Mouse (Mus musculus) liver, embryonic 11.5 days (tissue): Measurements from ENCODE around the gene Zbtb40. TPM values are rescaled to one million over a fixed set of nuclear protein-coding genes. Genes with fewer than 3 reads are reported as not detected.

ENCODE experiments used
- ATAC-seq: fragments of 200-750 bp; cut with Nextera tagmentation; replicated peaks from 2 replicates; pipeline ENCODE4 v1.8.0; 2017; ENCODE audit warnings: moderate number of reproducible peaks, mild to moderate bottlenecking, moderate TSS enrichment, moderate library complexity; ENCODE audit not compliant: low FRiP score
- DNase-seq: peaks from one replicate; pipeline ENCODE4 v3.0.0-alpha.2; 2017; ENCODE audit warnings: low spot score
- H3K27ac ChIP-seq: fragments of 300-500 bp; sonication (generic); 2 replicates; pipeline ENCODE4 v1.5.1; 2014; ENCODE audit warnings: mild to moderate bottlenecking, low read depth, low read length, control low read depth
- H3K27me3 ChIP-seq: fragments of 300-500 bp; sonication (generic); replicated peaks from 2 replicates; pipeline ENCODE4 v1.6.1; 2014; ENCODE audit warnings: low read length, mixed read lengths; ENCODE audit not compliant: control insufficient read depth, insufficient read depth
- H3K36me3 ChIP-seq: fragments of 300-500 bp; sonication (generic); 2 replicates; pipeline ENCODE4 v1.6.1; 2014; ENCODE audit warnings: mild to moderate bottlenecking, low read length, moderate library complexity, mixed read lengths; ENCODE audit not compliant: control insufficient read depth, insufficient read depth
- H3K4me1 ChIP-seq: fragments of 300-500 bp; sonication (generic); replicated peaks from 2 replicates; pipeline ENCODE4 v1.6.1; 2014; ENCODE audit warnings: low read length, mixed read lengths; ENCODE audit not compliant: control insufficient read depth, insufficient read depth
- H3K4me2 ChIP-seq: fragments of 300-500 bp; sonication (generic); 2 replicates; pipeline ENCODE4 v1.6.1; 2014; ENCODE audit warnings: mild to moderate bottlenecking, control low read depth, moderate library complexity
- H3K4me3 ChIP-seq: fragments of 300-500 bp; sonication (generic); 2 replicates; pipeline ENCODE4 v1.5.1; 2014; ENCODE audit warnings: low read depth, low read length, control low read depth
- H3K9ac ChIP-seq: fragments of 300-500 bp; sonication (generic); 2 replicates; pipeline ENCODE4 v1.6.1; 2014; ENCODE audit warnings: low read depth, low read length, control low read depth
- H3K9me3 ChIP-seq: fragments of 300-500 bp; sonication (generic); 2 replicates; pipeline ENCODE4 v1.6.1; 2016; ENCODE audit warnings: low read length, inconsistent platforms, mixed read lengths; ENCODE audit not compliant: control insufficient read depth
- WGBS: fragments of 180-500 bp; shearing (Covaris S2); extraction: QIAGEN DNeasy Blood & Tissue Kit; methylation state at CpG from one replicate; pipeline ENCODE4 v1.1.7; 2014; 5-methylcytosine and 5-hydroxymethylcytosine counted together
- polyA plus RNA-seq: library from polyadenylated mRNA; unstranded; fragments of >200 nt; fragmentation: Nextera tagmentation; extraction: Ambion mirVana; gene quantifications from 2 replicates; pipeline ENCODE4 v1.2.1, GENCODE M21; 2014

The Zbtb40 gene
- polyA plus RNA-seq, 1 experiment from 2014 or later: 5.7 TPM

DNA sequence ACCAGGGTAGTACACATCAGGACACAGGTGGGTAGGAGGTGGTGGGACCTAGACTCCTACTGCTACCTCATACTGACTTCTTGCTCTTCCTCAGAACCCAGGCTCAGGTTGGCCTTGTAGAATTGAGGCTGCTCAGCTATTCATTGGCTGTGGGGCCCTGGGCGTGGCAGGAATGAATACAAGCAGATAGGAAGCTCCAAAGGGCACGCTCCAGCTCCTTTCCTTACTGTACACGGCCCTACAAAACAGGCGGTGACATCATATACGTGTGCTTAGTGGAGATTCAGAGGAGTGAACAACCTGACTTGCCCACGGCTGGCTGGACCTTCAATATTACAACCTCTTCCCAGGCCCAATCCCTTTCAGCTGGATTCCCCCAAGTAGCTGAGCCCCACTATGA lies 22.6 kb upstream of the Zbtb40 start:
- Histone ChIP-seq H3K27me3 (no peaks in the 10 kb centered on the region; the same call in 1 of the 2 replicates), H3K4me2 (no peak overlapping the region), H3K4me1 (no peaks in the 10 kb centered on the region), H3K9me3 (no peaks in the 10 kb centered on the region), H3K36me3 (no peaks in the 10 kb centered on the region), H3K4me3 (no peak overlapping the region), H3K9ac (no peak overlapping the region), H3K27ac (no peak overlapping the region)
- ATAC-seq: no peak
- no peak for DNase-seq
- WGBS: 70% methylated on average over 6 of the region's 6 CpGs

DNA sequence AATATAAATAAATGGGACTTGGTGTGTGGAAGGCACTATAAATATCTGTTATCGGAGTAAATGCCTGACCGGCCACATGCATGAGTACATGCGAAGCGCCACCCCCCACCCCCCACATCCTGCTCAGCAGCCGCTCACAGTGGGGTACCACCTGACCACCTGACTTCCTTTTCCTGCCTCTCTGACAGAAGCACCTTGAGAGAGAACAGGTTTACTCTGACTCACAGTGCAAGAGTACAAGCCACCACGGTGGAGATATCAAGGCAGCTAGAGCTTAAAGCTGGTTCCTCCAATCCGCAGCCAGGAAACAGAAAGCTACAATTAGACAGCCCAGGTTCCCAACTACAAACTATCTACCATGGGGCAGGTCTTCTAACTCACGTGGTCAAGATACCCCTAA lies 19.9 kb upstream of the Zbtb40 start:
- WGBS: 25% methylated on average over 8 of the region's 8 CpGs

DNA sequence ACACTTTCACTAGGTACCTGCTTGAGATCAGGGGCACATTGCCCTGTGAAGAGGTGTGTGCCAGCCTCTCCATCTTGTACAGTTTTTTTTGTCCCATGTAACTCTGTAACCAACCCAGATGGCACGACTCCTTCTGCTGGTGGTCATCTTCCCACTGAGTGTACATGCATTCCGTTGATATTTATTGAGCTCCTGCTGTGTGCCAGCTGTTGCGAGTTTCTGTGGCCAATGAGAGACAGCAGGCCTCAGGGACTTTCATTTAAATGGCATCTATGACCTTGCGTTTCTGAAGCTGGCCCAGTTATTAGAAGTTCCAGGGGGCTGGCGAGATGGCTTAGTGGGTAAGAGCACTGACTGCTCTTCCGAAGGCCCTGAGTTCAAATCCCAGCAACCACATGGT lies 17.2 kb upstream of the Zbtb40 start:
- ATAC-seq (no peak), DNase-seq (no peak)
- no peaks in the 10 kb centered on the region for H3K4me1 ChIP-seq
- H3K27me3 ChIP-seq: peaks cover 2% of the 10 kb centered on the region; the same call in 1 of the 2 replicates
- H3K9ac ChIP-seq: no peak overlapping the region
- no peak overlapping the region for H3K4me2 ChIP-seq
- no peak overlapping the region for H3K4me3 ChIP-seq
- WGBS: 73% methylated on average over 6 of the region's 6 CpGs
- H3K27ac ChIP-seq: no peak overlapping the region
- H3K9me3 ChIP-seq: no peaks in the 10 kb centered on the region
- H3K36me3 ChIP-seq: no peaks in the 10 kb centered on the region

More for the DNA sequence above, 19.9 kb upstream of the Zbtb40 start:
- Histone ChIP-seq H3K9me3 (no peaks in the 10 kb centered on the region), H3K4me1 (no peaks in the 10 kb centered on the region), H3K4me3 (no peak overlapping the region), H3K27ac (no peak overlapping the region), H3K9ac (no peak overlapping the region), H3K36me3 (no peaks in the 10 kb centered on the region), H3K4me2 (no peak overlapping the region), H3K27me3 (no peaks in the 10 kb centered on the region; the same call in 1 of the 2 replicates)
- no peak for ATAC-seq
- no peak for DNase-seq

DNA sequence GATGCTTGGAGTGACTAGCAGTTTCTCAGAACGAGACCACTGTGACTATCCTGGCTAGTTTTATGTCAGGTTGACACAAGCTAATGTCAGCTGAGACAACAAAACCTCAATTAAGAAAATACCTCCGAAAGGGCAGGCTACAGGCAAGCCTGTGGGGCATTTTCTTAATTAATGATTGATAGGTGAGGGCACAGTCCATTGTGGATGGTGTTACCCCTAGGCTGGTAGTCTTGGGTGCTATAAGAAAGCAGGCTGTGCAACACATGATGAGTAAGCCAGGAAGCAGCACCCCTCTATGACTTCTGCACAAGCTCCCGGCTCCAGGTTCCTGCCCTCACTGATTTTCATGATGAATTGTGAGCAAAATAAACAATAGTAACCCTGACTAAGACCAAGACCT lies 6.3 kb upstream of the Zbtb40 start:
- Histone ChIP-seq H3K4me1 (no peaks in the 10 kb centered on the region), H3K27me3 (peaks cover 8% of the 10 kb centered on the region; the same call in 1 of the 2 replicates), H3K4me2 (no peak overlapping the region), H3K9me3 (no peaks in the 10 kb centered on the region), H3K9ac (no peak overlapping the region), H3K36me3 (no peaks in the 10 kb centered on the region), H3K4me3 (no peak overlapping the region), H3K27ac (no peak overlapping the region)
- DNase-seq (no peak), ATAC-seq (no peak)
- WGBS: 62% methylated on average over 3 of the region's 3 CpGs

DNA sequence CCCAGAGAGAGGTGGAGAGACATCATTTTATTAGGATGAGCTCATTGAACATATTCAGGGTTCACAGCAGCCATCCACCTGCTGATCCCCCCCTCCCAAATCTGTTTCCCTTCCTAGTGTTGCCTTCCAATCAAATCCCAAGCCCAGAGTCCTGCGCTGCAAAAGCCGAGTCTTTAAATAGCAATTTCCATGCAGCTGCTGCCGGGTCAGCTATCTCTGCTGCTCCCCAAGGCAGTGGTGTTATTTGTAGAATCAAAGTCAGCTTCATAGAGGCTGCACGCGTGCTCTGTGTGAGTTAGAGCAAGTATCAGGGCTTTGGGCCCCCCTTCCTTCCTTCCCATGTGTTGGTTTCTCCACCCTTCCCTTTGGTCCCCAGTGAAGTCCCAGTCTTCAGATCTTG lies 5.2 kb upstream of the Zbtb40 start:
- no peak for DNase-seq
- H3K9me3 ChIP-seq: no peaks in the 10 kb centered on the region; the same call in 1 of the 2 replicates
- peaks cover 8% of the 10 kb centered on the region; the same call in 1 of the 2 replicates for H3K27me3 ChIP-seq
- H3K4me3 ChIP-seq: no peak overlapping the region
- H3K27ac ChIP-seq: no peak overlapping the region
- H3K4me2 ChIP-seq: no peak overlapping the region
- H3K36me3 ChIP-seq: no peaks in the 10 kb centered on the region
- WGBS: 74% methylated on average over 5 of the region's 5 CpGs
- no peaks in the 10 kb centered on the region for H3K4me1 ChIP-seq
- no peak overlapping the region for H3K9ac ChIP-seq
- ATAC-seq: no peak

DNA sequence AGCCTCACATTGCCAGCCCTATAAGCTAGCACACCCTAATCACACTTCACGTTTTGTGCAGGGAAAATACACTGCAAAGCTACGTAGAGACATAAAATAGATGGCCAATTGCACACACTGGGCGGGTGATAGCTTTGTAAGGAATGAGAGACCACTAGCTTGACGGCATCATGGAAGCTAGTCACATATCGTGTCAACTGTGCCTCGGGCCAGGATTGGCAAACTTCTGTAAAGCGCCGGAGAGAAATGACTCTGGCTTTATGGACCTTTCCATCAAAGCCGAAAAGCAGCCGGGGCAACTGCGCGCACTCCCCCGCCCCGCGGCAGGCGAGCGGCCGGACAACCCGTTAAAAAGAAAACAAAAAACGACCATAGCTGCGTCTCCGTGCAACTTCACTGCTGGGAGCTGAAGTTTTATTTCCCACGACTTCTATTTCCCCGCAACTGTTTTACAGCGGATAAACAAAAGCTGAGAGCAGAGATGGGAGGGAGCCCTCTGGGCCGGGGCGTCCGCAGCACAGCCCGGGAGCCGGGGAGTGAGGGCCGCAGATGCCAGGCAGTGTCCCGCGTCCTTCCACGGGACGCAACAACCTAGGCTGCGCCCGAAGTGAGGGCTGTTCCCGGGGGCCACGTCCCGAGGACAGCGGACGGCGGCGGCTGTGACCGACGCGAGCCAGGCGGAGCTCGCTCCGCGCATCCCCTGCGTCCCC lies 606 bp downstream of the Zbtb40 start:
- Histone ChIP-seq H3K9me3 (no peaks in the 10 kb centered on the region; the same call in 1 of the 2 replicates), H3K4me3 (peak overlapping the region; percentile 88), H3K4me2 (peak overlapping the region; percentile 89), H3K9ac (peak overlapping the region; percentile 76), H3K27me3 (peaks cover 3% of the 10 kb centered on the region; the same call in 1 of the 2 replicates), H3K36me3 (no peaks in the 10 kb centered on the region), H3K4me1 (peaks cover 9% of the 10 kb centered on the region), H3K27ac (peak overlapping the region; percentile 35; the same call in 1 of the 2 replicates)
- peak; percentile 37 for DNase-seq
- WGBS: under 1% methylated on average over 52 of the region's 52 CpGs
- ATAC-seq: peak; percentile 72

DNA sequence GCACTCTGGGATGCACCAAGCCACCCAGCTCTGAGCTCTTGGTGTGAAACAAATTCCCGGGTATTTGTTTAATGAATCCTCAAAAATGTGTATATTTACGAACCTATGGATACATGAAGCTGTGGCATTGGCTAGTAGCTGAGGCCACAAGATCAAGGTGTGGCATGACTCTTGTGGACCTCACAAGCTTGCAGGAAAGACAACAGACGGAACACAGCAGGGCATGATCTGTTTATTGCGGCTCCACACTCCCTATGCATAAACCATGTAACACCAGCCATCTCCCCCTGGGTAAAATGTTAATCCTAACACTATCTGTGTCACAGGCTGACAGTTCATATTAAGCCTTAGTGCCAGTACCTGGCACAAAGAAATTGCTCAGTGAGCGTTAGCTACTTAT lies 2.5 kb downstream of the Zbtb40 start:
- Histone ChIP-seq H3K4me1 (peaks cover 9% of the 10 kb centered on the region), H3K4me3 (no peak overlapping the region), H3K27ac (no peak overlapping the region), H3K36me3 (no peaks in the 10 kb centered on the region), H3K9me3 (no peaks in the 10 kb centered on the region; the same call in 1 of the 2 replicates), H3K27me3 (no peaks in the 10 kb centered on the region), H3K9ac (no peak overlapping the region), H3K4me2 (no peak overlapping the region)
- ATAC-seq (no peak), DNase-seq (no peak)
- 93% methylated on average over 5 of the region's 5 CpGs for WGBS

DNA sequence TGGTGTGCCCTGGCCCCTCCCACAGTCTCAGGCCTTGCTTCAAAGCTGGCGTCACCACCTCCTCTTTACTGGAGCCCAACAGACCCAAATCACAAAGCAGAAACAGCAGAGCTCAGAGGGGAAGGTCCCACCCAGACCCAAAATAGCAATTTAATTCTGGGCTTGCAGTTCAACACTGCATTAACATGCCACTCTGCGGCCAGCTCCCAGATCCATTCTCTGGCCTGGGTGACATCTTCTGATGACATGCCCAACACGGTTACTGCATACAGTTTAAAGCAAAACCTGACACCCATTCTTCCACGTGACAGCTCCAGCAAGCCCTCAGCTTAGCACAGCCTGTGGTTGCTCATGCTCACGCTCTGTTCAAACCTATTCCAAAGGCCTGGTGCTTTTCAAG lies 4.1 kb downstream of the Zbtb40 start:
- Histone ChIP-seq H3K4me1 (peaks cover 9% of the 10 kb centered on the region), H3K36me3 (no peaks in the 10 kb centered on the region), H3K9ac (no peak overlapping the region), H3K4me2 (no peak overlapping the region), H3K9me3 (no peaks in the 10 kb centered on the region; the same call in 1 of the 2 replicates), H3K27me3 (no peaks in the 10 kb centered on the region), H3K27ac (no peak overlapping the region), H3K4me3 (no peak overlapping the region)
- DNase-seq: no peak
- WGBS: 67% methylated on average over 5 of the region's 5 CpGs
- no peak for ATAC-seq

DNA sequence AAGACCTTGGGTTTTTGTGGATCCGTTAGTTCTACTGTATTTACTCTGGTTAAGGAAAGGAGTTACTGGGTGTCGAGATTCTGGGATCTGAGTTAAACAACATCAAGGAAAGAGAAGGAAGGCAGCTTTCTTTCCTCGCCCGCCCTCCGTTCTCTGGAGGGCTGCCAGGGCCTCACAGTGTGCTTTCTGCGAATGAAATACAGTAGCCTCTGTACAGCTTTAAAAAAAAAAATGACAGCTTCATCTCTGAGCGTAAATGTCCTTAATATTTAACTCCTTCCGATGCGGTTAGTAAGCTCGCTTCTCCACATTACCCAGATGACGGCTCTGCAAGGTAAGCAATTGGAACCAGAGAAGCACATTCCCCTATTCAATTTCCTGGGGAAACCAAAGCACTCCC lies 4.8 kb downstream of the Zbtb40 start:
- H3K9me3 ChIP-seq: no peaks in the 10 kb centered on the region

More for the DNA sequence above, 4.8 kb downstream of the Zbtb40 start:
- Histone ChIP-seq H3K4me2 (no peak overlapping the region), H3K36me3 (no peaks in the 10 kb centered on the region), H3K9ac (no peak overlapping the region), H3K27me3 (no peaks in the 10 kb centered on the region), H3K4me3 (no peak overlapping the region), H3K27ac (no peak overlapping the region), H3K4me1 (peaks cover 9% of the 10 kb centered on the region)
- 67% methylated on average over 11 of the region's 11 CpGs for WGBS
- ATAC-seq (no peak), DNase-seq (no peak)
